Mouse (Mus musculus) hindbrain, embryonic 14.5 days (tissue): ENCODE results near the gene Bud31. TPM values are rescaled to one million over a fixed set of nuclear protein-coding genes. Genes with fewer than 3 reads are reported as not detected.

Experiments
- ATAC-seq: fragments of 200-750 bp; cut with Nextera tagmentation; 2 replicates; pipeline ENCODE4 v1.8.0; 2017; ENCODE audit warnings: moderate number of reproducible peaks, mild to moderate bottlenecking, moderate TSS enrichment, moderate library complexity; ENCODE audit not compliant: low FRiP score
- DNase-seq: peaks from one replicate; pipeline ENCODE4 v3.0.0-alpha.2; 2015; ENCODE audit warnings: low spot score
- H3K27ac ChIP-seq: fragments of 300-500 bp; sonication (generic); 2 replicates; pipeline ENCODE4 v1.5.1; 2014; ENCODE audit warnings: mild to moderate bottlenecking, moderate library complexity
- H3K27me3 ChIP-seq: fragments of 300-500 bp; sonication (generic); 2 replicates; pipeline ENCODE4 v1.6.1; 2014; ENCODE audit warnings: mild to moderate bottlenecking, low read length, mixed read lengths; ENCODE audit not compliant: control insufficient read depth, insufficient read depth
- H3K36me3 ChIP-seq: fragments of 300-500 bp; sonication (generic); replicated peaks from 2 replicates; pipeline ENCODE4 v1.6.1; 2014; ENCODE audit not compliant: control insufficient read depth, insufficient read depth
- H3K4me1 ChIP-seq: fragments of 300-500 bp; sonication (generic); replicated peaks from 2 replicates; pipeline ENCODE4 v1.6.1; 2014; ENCODE audit warnings: antibody characterized with exemption, low read length, mixed read lengths; ENCODE audit not compliant: control insufficient read depth, insufficient read depth
- H3K4me2 ChIP-seq: fragments of 300-500 bp; sonication (generic); replicated peaks from 2 replicates; pipeline ENCODE4 v1.6.1; 2014; ENCODE audit warnings: mild to moderate bottlenecking, moderate library complexity
- H3K4me3 ChIP-seq: fragments of 300-500 bp; sonication (generic); replicated peaks from 2 replicates; pipeline ENCODE4 v1.5.1; 2014; ENCODE audit warnings: mild to moderate bottlenecking, low read length
- H3K9ac ChIP-seq: fragments of 300-500 bp; sonication (generic); 2 replicates; pipeline ENCODE4 v1.6.1; 2014
- H3K9me3 ChIP-seq: fragments of 300-500 bp; sonication (generic); 2 replicates; pipeline ENCODE4 v1.6.1; 2016; ENCODE audit warnings: low read length; ENCODE audit not compliant: control insufficient read depth
- WGBS: fragments of 180-500 bp; shearing (Covaris S2); extraction: QIAGEN DNeasy Blood & Tissue Kit; methylation state at CpG from one replicate; pipeline ENCODE4 v1.1.7; 2014; 5-methylcytosine and 5-hydroxymethylcytosine counted together
- polyA plus RNA-seq: library from polyadenylated mRNA; unstranded; fragments of >200 nt; fragmentation: Nextera tagmentation; extraction: Ambion mirVana; gene quantifications from 2 replicates; pipeline ENCODE4 v1.2.1, GENCODE M21; 2014

The Bud31 gene
- polyA plus RNA-seq, 1 experiment from 2014 or later: 188 TPM

DNA sequence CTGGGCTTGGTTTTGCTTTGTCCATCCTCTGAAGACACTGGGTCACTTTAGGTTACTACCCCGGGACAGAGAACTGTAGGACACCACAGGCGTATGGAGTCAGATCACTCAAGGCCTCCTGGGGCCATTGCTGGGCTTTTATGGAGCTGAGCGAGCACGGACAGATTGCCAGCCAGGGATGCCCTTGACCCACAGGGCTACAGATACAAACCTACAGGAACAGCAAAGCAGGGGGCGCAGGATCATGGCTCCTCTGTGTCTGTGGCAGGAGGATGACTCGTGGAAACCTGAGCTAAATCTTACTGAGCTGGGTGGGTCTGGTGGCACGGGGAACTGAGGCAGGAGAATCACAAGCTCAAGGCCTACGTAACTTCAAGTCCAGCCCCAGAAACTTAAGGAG is 27.6 kb upstream of the Bud31 start:
- H3K36me3 ChIP-seq: peaks cover 40% of the 10 kb centered on the region
- H3K4me2 ChIP-seq: no peak overlapping the region
- H3K9ac ChIP-seq: no peak overlapping the region
- 88% methylated on average over 8 of the region's 8 CpGs for WGBS
- no peak overlapping the region for H3K27ac ChIP-seq
- ATAC-seq (no peak), DNase-seq (no peak)
- no peak overlapping the region for H3K4me3 ChIP-seq
- H3K9me3 ChIP-seq: no peaks in the 10 kb centered on the region
- no peaks in the 10 kb centered on the region; the same call in 1 of the 2 replicates for H3K4me1 ChIP-seq
- H3K27me3 ChIP-seq: peaks cover 20% of the 10 kb centered on the region

DNA sequence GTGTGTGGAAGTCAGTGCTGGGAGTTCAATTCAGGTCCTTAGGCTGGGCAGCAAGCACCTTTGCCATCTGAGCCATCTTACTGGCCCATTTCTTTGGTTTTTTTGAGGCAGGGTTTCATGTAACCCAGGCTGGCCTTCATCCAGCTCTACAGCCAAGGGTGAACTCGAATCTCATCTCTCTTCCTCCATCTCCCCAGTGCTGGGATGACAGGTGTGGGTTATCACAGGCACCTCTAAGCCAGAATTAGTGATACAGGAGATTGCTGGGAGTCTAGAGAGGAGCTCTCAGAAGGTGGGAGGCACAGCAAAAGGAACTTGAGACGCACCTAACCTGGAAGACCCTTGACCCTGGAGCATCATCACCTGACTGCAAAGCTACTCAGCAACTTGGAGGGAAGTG is 26.7 kb upstream of the Bud31 start:
- H3K4me2 ChIP-seq: 0 out of 2 replicates have a peak overlapping the region, but pooled peaks have one; percentile 45
- peaks cover 31% of the 10 kb centered on the region for H3K36me3 ChIP-seq
- no peak for ATAC-seq
- 49% methylated on average over 2 of the region's 2 CpGs for WGBS
- H3K4me3 ChIP-seq: 0 out of 2 replicates have a peak overlapping the region, but pooled peaks have one; percentile 38
- no peak for DNase-seq
- H3K9me3 ChIP-seq: no peaks in the 10 kb centered on the region
- H3K4me1 ChIP-seq: no peaks in the 10 kb centered on the region; the same call in 1 of the 2 replicates
- H3K27ac ChIP-seq: no peak overlapping the region
- H3K9ac ChIP-seq: peak overlapping the region; percentile 51; the same call in 1 of the 2 replicates
- H3K27me3 ChIP-seq: peaks cover 20% of the 10 kb centered on the region

DNA sequence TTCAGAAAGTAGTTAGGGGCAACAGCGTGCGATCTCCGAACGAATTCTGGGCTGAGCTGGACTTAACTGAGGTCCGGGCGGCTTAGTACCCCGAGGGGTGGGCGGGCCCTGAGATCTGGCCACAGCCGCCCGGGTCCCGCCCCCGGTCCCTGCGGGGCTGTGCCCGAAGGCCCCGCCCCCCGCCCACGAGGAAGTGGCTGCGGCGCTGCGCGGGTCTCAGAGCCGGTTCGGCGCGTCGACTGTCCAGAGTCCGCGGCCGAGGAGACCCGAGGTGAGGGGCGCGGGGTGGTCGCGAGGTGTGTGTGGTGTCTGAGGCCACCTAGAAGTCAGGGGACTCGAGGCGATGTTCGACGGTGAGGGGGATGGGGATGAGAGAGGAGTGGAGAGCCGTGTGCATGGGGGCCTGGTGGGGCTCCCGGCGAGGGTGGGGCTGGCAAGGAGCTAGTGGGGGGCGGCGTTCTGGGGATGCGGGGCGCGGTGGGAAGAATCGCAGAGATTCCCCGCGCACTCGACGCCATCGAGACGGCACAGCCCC is 26.0 kb upstream of the Bud31 start, which contains the start of gene Arpc1b:
Gene Arpc1b, plus strand, starts transcription at position 145 of the 535 bp plus-strand sequence.
- WGBS: 2% methylated on average over 32 of the region's 53 CpGs
- ATAC-seq: peak; percentile 18
- H3K27ac ChIP-seq: no peak within 1 kb of the TSS

DNA sequence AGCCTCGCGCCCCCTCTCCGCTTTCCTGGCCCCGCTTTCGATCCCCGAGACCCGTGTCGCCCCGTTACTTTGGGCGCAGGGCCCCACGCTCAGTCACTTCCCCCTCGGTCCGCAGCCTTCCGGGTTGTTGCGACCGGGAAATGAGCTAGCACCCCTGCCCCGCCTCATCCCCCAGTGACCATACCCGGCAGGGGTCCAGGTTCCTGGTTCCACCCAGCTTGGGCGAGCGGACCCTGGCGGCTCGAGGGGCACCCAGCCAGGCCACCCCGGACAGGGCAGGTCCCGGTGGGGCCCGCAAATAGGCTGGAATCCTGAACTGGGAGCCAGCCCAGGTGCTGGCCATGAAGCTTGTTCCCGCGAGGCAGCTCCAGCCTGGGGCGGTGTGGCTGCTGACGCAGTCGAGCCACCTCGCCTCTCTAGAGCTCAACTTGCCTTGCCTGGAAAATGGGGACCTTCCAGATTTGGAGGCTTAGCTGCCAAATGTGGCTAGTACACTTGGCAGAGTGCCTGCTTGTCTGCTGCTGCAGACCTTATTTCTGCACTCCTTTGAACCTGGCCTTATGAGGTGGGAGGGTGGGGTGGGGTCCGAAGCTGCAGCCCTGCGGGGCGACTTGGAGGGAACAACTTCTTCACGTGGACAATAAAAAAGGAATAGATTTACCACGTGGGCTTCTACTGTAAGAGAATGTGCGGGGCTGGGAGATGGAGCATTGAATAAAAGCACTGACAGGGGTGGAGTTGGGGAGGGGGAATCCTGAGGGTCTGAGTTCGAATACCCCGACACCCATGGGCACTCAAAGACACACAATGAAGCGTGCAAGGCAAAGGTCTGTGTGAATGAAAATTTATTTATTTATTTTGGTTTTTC is 25.3 kb upstream of the Bud31 start:
- peaks cover 18% of the 10 kb centered on the region for H3K36me3 ChIP-seq
- WGBS: 23% methylated on average over 33 of the region's 40 CpGs
- DNase-seq (no peak), ATAC-seq (peak; percentile 16; the same call in 1 of the 2 replicates)
- H3K4me1 ChIP-seq: no peaks in the 10 kb centered on the region; the same call in 1 of the 2 replicates
- H3K4me3 ChIP-seq: peak overlapping the region; percentile 38
- H3K9me3 ChIP-seq: no peaks in the 10 kb centered on the region
- peak overlapping the region; percentile 51 for H3K9ac ChIP-seq
- peak overlapping the region; percentile 45 for H3K4me2 ChIP-seq
- H3K27ac ChIP-seq: no peak overlapping the region
- H3K27me3 ChIP-seq: peaks cover 20% of the 10 kb centered on the region

More for the DNA sequence above, 26.0 kb upstream of the Bud31 start, which contains the start of gene Arpc1b:
- DNase-seq: peak; percentile 42
- Histone ChIP-seq H3K4me3 (peak within 1 kb of the TSS; percentile 38), H3K4me2 (peak within 1 kb of the TSS; percentile 45), H3K9ac (peak within 1 kb of the TSS; percentile 51), H3K27me3 (peaks cover 20% of the 10 kb centered on the region), H3K4me1 (no peaks in the 10 kb centered on the region; the same call in 1 of the 2 replicates), H3K36me3 (peaks cover 25% of the 10 kb centered on the region), H3K9me3 (no peaks in the 10 kb centered on the region)

DNA sequence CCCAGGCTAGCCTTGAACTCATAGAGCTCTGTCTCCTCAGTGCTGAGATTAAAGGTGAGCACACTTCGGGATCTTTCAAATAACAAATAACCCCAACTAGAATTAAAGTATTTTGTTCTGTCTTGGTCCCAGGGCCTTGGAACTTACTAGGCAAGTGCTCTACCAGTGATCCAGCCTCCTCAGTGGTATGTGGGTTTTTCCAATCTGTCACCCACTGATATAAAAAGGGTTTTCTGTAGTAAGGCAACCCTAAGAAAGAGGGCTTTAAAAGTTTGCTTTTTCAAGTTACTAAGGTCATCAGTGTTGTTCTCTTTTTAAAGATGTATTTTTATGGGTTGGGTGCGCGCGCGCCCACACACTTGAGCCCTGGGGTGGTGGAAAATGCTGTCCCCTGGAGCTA is 24.4 kb upstream of the Bud31 start:
- Histone ChIP-seq H3K4me1 (no peaks in the 10 kb centered on the region; the same call in 1 of the 2 replicates), H3K4me2 (0 out of 2 replicates have a peak overlapping the region, but pooled peaks have one; percentile 7), H3K9me3 (no peaks in the 10 kb centered on the region), H3K4me3 (no peak overlapping the region), H3K36me3 (peaks cover 9% of the 10 kb centered on the region), H3K27ac (no peak overlapping the region), H3K9ac (no peak overlapping the region), H3K27me3 (peaks cover 20% of the 10 kb centered on the region)
- WGBS: 88% methylated on average over 5 of the region's 5 CpGs
- DNase-seq (no peak), ATAC-seq (no peak)

DNA sequence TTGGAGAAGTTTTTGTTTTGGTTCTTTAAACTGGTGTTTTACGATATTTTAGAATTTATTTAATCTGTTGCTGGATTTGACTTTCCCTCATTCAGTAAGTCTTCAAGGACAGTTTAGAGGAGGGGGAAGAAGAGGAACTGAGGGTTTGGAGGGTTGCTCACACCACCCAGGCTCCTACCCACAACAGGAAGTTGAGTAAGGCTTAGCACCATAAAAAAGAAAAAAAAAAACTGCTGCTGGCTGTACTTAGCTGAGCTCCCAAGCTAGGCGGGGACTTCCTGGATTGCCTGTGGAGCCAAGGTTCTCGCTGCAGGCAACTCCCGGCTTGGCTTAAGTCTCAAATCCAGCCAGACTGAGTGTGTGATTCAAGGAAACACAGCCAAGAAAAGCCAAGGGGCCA is 23.8 kb upstream of the Bud31 start:
- no peak overlapping the region for H3K4me3 ChIP-seq
- ATAC-seq (no peak), DNase-seq (no peak)
- H3K27ac ChIP-seq: no peak overlapping the region
- H3K27me3 ChIP-seq: peaks cover 20% of the 10 kb centered on the region
- 72% methylated on average over 4 of the region's 4 CpGs for WGBS
- H3K9ac ChIP-seq: no peak overlapping the region
- H3K4me2 ChIP-seq: 0 out of 2 replicates have a peak overlapping the region, but pooled peaks have one; percentile 7
- no peaks in the 10 kb centered on the region; the same call in 1 of the 2 replicates for H3K4me1 ChIP-seq
- H3K9me3 ChIP-seq: no peaks in the 10 kb centered on the region
- H3K36me3 ChIP-seq: peaks cover 3% of the 10 kb centered on the region; the same call in 1 of the 2 replicates

DNA sequence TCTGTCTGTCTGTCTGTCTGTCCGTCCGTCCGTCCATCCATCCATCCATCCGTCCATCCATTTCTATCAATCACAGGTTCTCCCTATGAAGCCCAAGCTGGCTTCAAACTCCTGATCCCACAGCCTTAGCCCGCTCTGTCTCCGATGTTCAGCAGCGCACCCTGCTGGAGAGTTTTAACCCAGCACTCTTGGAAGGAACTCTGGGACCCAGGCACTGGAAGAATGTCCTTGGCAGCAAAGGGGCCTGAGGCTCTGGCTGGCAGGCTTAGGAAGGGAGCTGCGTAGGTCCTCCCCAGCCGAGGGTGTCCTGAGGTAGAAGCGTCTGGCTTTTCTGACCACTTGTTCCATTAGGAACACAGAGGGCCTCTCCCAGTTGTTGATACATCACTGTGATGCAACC is 23.2 kb upstream of the Bud31 start:
- Histone ChIP-seq H3K27ac (no peak overlapping the region), H3K9me3 (no peaks in the 10 kb centered on the region), H3K27me3 (peaks cover 20% of the 10 kb centered on the region), H3K9ac (no peak overlapping the region), H3K36me3 (no peaks in the 10 kb centered on the region), H3K4me1 (no peaks in the 10 kb centered on the region; the same call in 1 of the 2 replicates), H3K4me2 (no peak overlapping the region), H3K4me3 (no peak overlapping the region)
- DNase-seq: peak; percentile 48
- no peak for ATAC-seq
- 47% methylated on average over 10 of the region's 10 CpGs for WGBS

DNA sequence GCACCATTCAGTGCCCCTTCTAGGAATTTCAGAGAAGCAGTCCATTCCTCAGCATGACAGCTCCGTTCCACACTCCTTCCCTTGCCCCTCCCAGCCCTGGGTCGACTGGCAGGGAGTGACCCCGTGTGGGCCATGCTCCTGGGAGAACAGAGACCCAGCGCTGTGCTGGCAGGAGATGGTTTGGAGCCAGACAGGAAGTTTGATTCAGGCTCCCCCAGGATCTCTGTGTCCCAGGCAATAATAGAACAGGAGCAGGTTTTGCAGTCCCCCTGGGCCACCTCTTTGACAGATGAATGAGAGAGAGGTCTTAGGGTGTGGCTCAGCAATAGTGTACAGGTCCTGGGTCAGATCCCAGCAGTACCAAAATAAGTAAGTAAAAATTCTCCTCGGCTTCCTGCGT is 22.2 kb upstream of the Bud31 start:
- Histone ChIP-seq H3K36me3 (peaks cover 1% of the 10 kb centered on the region), H3K4me2 (no peak overlapping the region), H3K27ac (no peak overlapping the region), H3K27me3 (peaks cover 20% of the 10 kb centered on the region), H3K9me3 (no peaks in the 10 kb centered on the region), H3K4me3 (no peak overlapping the region), H3K9ac (no peak overlapping the region), H3K4me1 (no peaks in the 10 kb centered on the region; the same call in 1 of the 2 replicates)
- 58% methylated on average over 6 of the region's 6 CpGs for WGBS
- DNase-seq (no peak), ATAC-seq (no peak)

DNA sequence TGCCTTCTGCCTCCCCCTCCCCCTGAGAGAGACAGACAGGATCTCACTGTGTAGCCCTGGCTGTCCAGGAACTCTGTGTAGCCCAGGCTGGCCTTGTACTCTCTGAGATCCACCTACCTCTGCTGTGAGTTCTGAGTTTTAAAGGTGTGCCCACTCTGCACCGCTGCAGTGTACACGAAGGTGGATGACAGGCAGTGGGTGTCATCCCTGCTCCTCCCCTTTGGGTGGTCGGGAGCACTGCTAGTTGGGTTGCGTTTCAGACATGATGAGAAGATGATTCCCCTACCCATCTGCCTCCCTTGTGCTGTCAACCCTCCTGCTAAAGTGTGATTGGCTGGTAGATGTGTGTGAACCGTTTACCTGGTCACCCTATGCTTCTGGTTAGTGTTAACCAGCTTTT is 21.7 kb upstream of the Bud31 start:
- no peak overlapping the region for H3K9ac ChIP-seq
- no peak overlapping the region for H3K4me3 ChIP-seq
- H3K27me3 ChIP-seq: peaks cover 18% of the 10 kb centered on the region
- H3K27ac ChIP-seq: no peak overlapping the region
- no peaks in the 10 kb centered on the region for H3K9me3 ChIP-seq
- H3K4me1 ChIP-seq: no peaks in the 10 kb centered on the region; the same call in 1 of the 2 replicates
- no peak overlapping the region for H3K4me2 ChIP-seq
- DNase-seq (no peak), ATAC-seq (no peak)
- peaks cover 6% of the 10 kb centered on the region for H3K36me3 ChIP-seq
- WGBS: 90% methylated on average over 5 of the region's 5 CpGs
